Mouse (Mus musculus): ENCODE results near the gene Cxadr. TPM values are rescaled to one million over a fixed set of nuclear protein-coding genes. Genes with fewer than 3 reads are reported as not detected.
A peak's percentile ranks its signal among the peaks of the same experiment; 100 is the strongest.

The Cxadr gene
- 57.1 and 63.4 TPM in 2 replicates for polyA plus RNA-seq (2014; fragmentation: Nextera tagmentation; extraction: Ambion mirVana)

GRCm38 (mm10) chr16:78301183-78301830, at the start of gene Cxadr:
TSS of gene Cxadr (plus strand) at chr16:78301489.
- DNase-seq (ENCODE audit: low spot score) (peak; percentile 95), ATAC-seq (replicated peaks; ENCODE audit: low FRiP score) (peak; percentile 96)
- Histone ChIP-seq H3K4me3 (ENCODE audit: low read depth, low read length) (peak within 1 kb of the TSS; percentile 89), H3K27me3 (ENCODE audit: control insufficient read depth, insufficient read depth, low read length) (no peaks in the 10 kb centered on the region), H3K9ac (ENCODE audit: low read length) (peak within 1 kb of the TSS; percentile 93), H3K36me3 (ENCODE audit: control insufficient read depth, insufficient read depth, low read length) (no peaks in the 10 kb centered on the region; the same call in 1 of the 2 replicates), H3K27ac (ENCODE audit: low read depth, low read length) (peak within 1 kb of the TSS; percentile 84), H3K4me2 (ENCODE audit: low read depth, low read length, severe bottlenecking) (peak within 1 kb of the TSS; percentile 55), H3K4me1 (replicated peaks; ENCODE audit: control insufficient read depth, insufficient read depth, low read length) (no peaks in the 10 kb centered on the region), H3K9me3 (ENCODE audit: control insufficient read depth, low read length) (no peaks in the 10 kb centered on the region)
- WGBS = 0% methylated on average over 32 of the region's 34 CpGs

GRCm38 (mm10) chr16:78258989-78259388, 42.3 kb upstream of the Cxadr start:
- Histone ChIP-seq H3K27ac (ENCODE audit: low read depth, low read length) (no peak overlapping the region), H3K9me3 (ENCODE audit: control insufficient read depth, low read length) (no peaks in the 10 kb centered on the region), H3K4me2 (ENCODE audit: low read depth, low read length, severe bottlenecking) (no peak overlapping the region), H3K4me3 (ENCODE audit: low read depth, low read length) (no peak overlapping the region), H3K27me3 (ENCODE audit: control insufficient read depth, insufficient read depth, low read length) (no peaks in the 10 kb centered on the region), H3K9ac (ENCODE audit: low read length) (no peak overlapping the region), H3K4me1 (replicated peaks; ENCODE audit: control insufficient read depth, insufficient read depth, low read length) (no peaks in the 10 kb centered on the region), H3K36me3 (ENCODE audit: control insufficient read depth, insufficient read depth, low read length) (no peaks in the 10 kb centered on the region)
- 85% methylated on average over 4 of the region's 4 CpGs for WGBS
- ATAC-seq (replicated peaks; ENCODE audit: low FRiP score) = no peak
- DNase-seq (ENCODE audit: low spot score) = no peak

GRCm38 (mm10) chr16:78260070-78260879, 41.0 kb upstream of the Cxadr start:
- ATAC-seq (replicated peaks; ENCODE audit: low FRiP score) = no peak
- Histone ChIP-seq H3K9ac (ENCODE audit: low read length) (no peak overlapping the region), H3K36me3 (ENCODE audit: control insufficient read depth, insufficient read depth, low read length) (no peaks in the 10 kb centered on the region), H3K4me2 (ENCODE audit: low read depth, low read length, severe bottlenecking) (no peak overlapping the region), H3K27ac (ENCODE audit: low read depth, low read length) (no peak overlapping the region), H3K9me3 (ENCODE audit: control insufficient read depth, low read length) (no peaks in the 10 kb centered on the region), H3K4me1 (replicated peaks; ENCODE audit: control insufficient read depth, insufficient read depth, low read length) (peaks cover 4% of the 10 kb centered on the region; the same call in 1 of the 2 replicates), H3K4me3 (ENCODE audit: low read depth, low read length) (no peak overlapping the region), H3K27me3 (ENCODE audit: control insufficient read depth, insufficient read depth, low read length) (no peaks in the 10 kb centered on the region)
- DNase-seq (ENCODE audit: low spot score) = no peak
- WGBS = 85% methylated on average over 10 of the region's 10 CpGs

GRCm38 (mm10) chr16:78261520-78261919, 39.8 kb upstream of the Cxadr start:
- H3K9me3 ChIP-seq (ENCODE audit: control insufficient read depth, low read length) = no peaks in the 10 kb centered on the region
- H3K4me2 ChIP-seq (ENCODE audit: low read depth, low read length, severe bottlenecking) = no peak overlapping the region
- 85% methylated on average over 3 of the region's 3 CpGs for WGBS
- peaks cover 4% of the 10 kb centered on the region; the same call in 1 of the 2 replicates for H3K27me3 ChIP-seq (ENCODE audit: control insufficient read depth, insufficient read depth, low read length)
- H3K4me1 ChIP-seq (replicated peaks; ENCODE audit: control insufficient read depth, insufficient read depth, low read length) = peaks cover 10% of the 10 kb centered on the region; the same call in 1 of the 2 replicates
- H3K9ac ChIP-seq (ENCODE audit: low read length) = no peak overlapping the region
- H3K27ac ChIP-seq (ENCODE audit: low read depth, low read length) = no peak overlapping the region
- no peak for ATAC-seq (replicated peaks; ENCODE audit: low FRiP score)
- no peaks in the 10 kb centered on the region for H3K36me3 ChIP-seq (ENCODE audit: control insufficient read depth, insufficient read depth, low read length)
- H3K4me3 ChIP-seq (ENCODE audit: low read depth, low read length) = no peak overlapping the region
- no peak for DNase-seq (ENCODE audit: low spot score)

GRCm38 (mm10) chr16:78264442-78265150, 36.7 kb upstream of the Cxadr start:
- peaks cover 10% of the 10 kb centered on the region; the same call in 1 of the 2 replicates for H3K4me1 ChIP-seq (replicated peaks; ENCODE audit: control insufficient read depth, insufficient read depth, low read length)
- peak overlapping the region; percentile 56 for H3K4me2 ChIP-seq (ENCODE audit: low read depth, low read length, severe bottlenecking)
- H3K4me3 ChIP-seq (ENCODE audit: low read depth, low read length) = peak overlapping the region; percentile 33
- WGBS = 12% methylated on average over 16 of the region's 16 CpGs
- H3K27me3 ChIP-seq (ENCODE audit: control insufficient read depth, insufficient read depth, low read length) = peaks cover 6% of the 10 kb centered on the region; the same call in 1 of the 2 replicates
- H3K9me3 ChIP-seq (ENCODE audit: control insufficient read depth, low read length) = no peaks in the 10 kb centered on the region
- H3K36me3 ChIP-seq (ENCODE audit: control insufficient read depth, insufficient read depth, low read length) = no peaks in the 10 kb centered on the region
- H3K9ac ChIP-seq (ENCODE audit: low read length) = peak overlapping the region; percentile 28; the same call in 1 of the 2 replicates
- peak overlapping the region; percentile 31 for H3K27ac ChIP-seq (ENCODE audit: low read depth, low read length)
- ATAC-seq (replicated peaks; ENCODE audit: low FRiP score) (peak; percentile 40), DNase-seq (ENCODE audit: low spot score) (peak; percentile 55)

- Histone ChIP-seq H3K4me1 (replicated peaks; ENCODE audit: control insufficient read depth, insufficient read depth, low read length) (peaks cover 10% of the 10 kb centered on the region; the same call in 1 of the 2 replicates), H3K9ac (ENCODE audit: low read length) (peak overlapping the region; percentile 28; the same call in 1 of the 2 replicates), H3K4me2 (ENCODE audit: low read depth, low read length, severe bottlenecking) (peak overlapping the region; percentile 56), H3K27ac (ENCODE audit: low read depth, low read length) (no peak overlapping the region; the same call in 1 of the 2 replicates), H3K9me3 (ENCODE audit: control insufficient read depth, low read length) (no peaks in the 10 kb centered on the region), H3K36me3 (ENCODE audit: control insufficient read depth, insufficient read depth, low read length) (no peaks in the 10 kb centered on the region), H3K27me3 (ENCODE audit: control insufficient read depth, insufficient read depth, low read length) (peaks cover 6% of the 10 kb centered on the region; the same call in 1 of the 2 replicates), H3K4me3 (ENCODE audit: low read depth, low read length) (peak overlapping the region; percentile 33)
- ATAC-seq (replicated peaks; ENCODE audit: low FRiP score) = peak; percentile 87
- peak; percentile 73 for DNase-seq (ENCODE audit: low spot score)
- WGBS = under 1% methylated on average over 7 of the region's 7 CpGs
Measured at GRCm38 (mm10) chr16:78265151-78265590, 36.1 kb upstream of the Cxadr start.

- Histone ChIP-seq H3K27ac (ENCODE audit: low read depth, low read length) (no peak overlapping the region), H3K4me2 (ENCODE audit: low read depth, low read length, severe bottlenecking) (no peak overlapping the region), H3K36me3 (ENCODE audit: control insufficient read depth, insufficient read depth, low read length) (no peaks in the 10 kb centered on the region), H3K27me3 (ENCODE audit: control insufficient read depth, insufficient read depth, low read length) (peaks cover 6% of the 10 kb centered on the region; the same call in 1 of the 2 replicates), H3K9ac (ENCODE audit: low read length) (no peak overlapping the region), H3K4me1 (replicated peaks; ENCODE audit: control insufficient read depth, insufficient read depth, low read length) (peaks cover 10% of the 10 kb centered on the region; the same call in 1 of the 2 replicates), H3K4me3 (ENCODE audit: low read depth, low read length) (no peak overlapping the region), H3K9me3 (ENCODE audit: control insufficient read depth, low read length) (no peaks in the 10 kb centered on the region)
- ATAC-seq (replicated peaks; ENCODE audit: low FRiP score) = no peak
- 29% methylated on average over 11 of the region's 11 CpGs for WGBS
- no peak for DNase-seq (ENCODE audit: low spot score)
Measured at GRCm38 (mm10) chr16:78265826-78266225, 35.5 kb upstream of the Cxadr start.

- Histone ChIP-seq H3K27me3 (ENCODE audit: control insufficient read depth, insufficient read depth, low read length) (peaks cover 6% of the 10 kb centered on the region; the same call in 1 of the 2 replicates), H3K9me3 (ENCODE audit: control insufficient read depth, low read length) (no peaks in the 10 kb centered on the region), H3K36me3 (ENCODE audit: control insufficient read depth, insufficient read depth, low read length) (no peaks in the 10 kb centered on the region), H3K4me3 (ENCODE audit: low read depth, low read length) (no peak overlapping the region), H3K9ac (ENCODE audit: low read length) (no peak overlapping the region), H3K27ac (ENCODE audit: low read depth, low read length) (no peak overlapping the region), H3K4me2 (ENCODE audit: low read depth, low read length, severe bottlenecking) (no peak overlapping the region), H3K4me1 (replicated peaks; ENCODE audit: control insufficient read depth, insufficient read depth, low read length) (peaks cover 10% of the 10 kb centered on the region; the same call in 1 of the 2 replicates)
- DNase-seq (ENCODE audit: low spot score) (no peak), ATAC-seq (replicated peaks; ENCODE audit: low FRiP score) (no peak)
Measured at GRCm38 (mm10) chr16:78267453-78267852, 33.8 kb upstream of the Cxadr start.
